Mouse (Mus musculus): Measurements from ENCODE around the gene Fnip1.

Gene Fnip1

GRCm38 (mm10) chr11:54542414-54542813 is 104.4 kb downstream of the Fnip1 start:
- no peak for DNase-seq (ENCODE audit: low spot score)

- DNase-seq (ENCODE audit: low spot score), result no peak
These were observed 117.0 kb downstream of the Fnip1 start for GRCm38 (mm10) chr11:54554970-54555369.

- DNase-seq (ENCODE audit: low spot score), result no peak
These were observed 124.8 kb downstream of the Fnip1 start for GRCm38 (mm10) chr11:54562761-54563160.
